Mouse (Mus musculus): ENCODE measurements around the gene Slc34a3. TPM values are rescaled to one million over a fixed set of nuclear protein-coding genes. Genes with fewer than 3 reads are reported as not detected.

Slc34a3 gene
- not detected for polyA plus RNA-seq (2017; shearing (Covaris generic))

GRCm38 (mm10) chr2:25234050-25234449 is at the start of gene Slc34a3:
Slc34a3 (minus strand) TSS chr2:25234364.

GRCm38 (mm10) chr2:25271827-25272511 is 37.8 kb upstream of the Slc34a3 start, which contains the start of the genes Ssna1 and Anapc2:
Ssna1 (minus strand) TSS chr2:25272438.
Anapc2 (plus strand) TSS chr2:25272478.

GRCm38 (mm10) chr2:25262291-25262767 is 28.2 kb upstream of the Slc34a3 start, which contains the start of gene Tprn:
Tprn (plus strand) TSS chr2:25262618.

GRCm38 (mm10) chr2:25255284-25255779 is 21.2 kb upstream of the Slc34a3 start, which contains the start of gene Tmem203:
Tmem203 (plus strand) TSS chr2:25255439.

GRCm38 (mm10) chr2:25246183-25247072 is 12.3 kb upstream of the Slc34a3 start, which contains the start of gene AL732309.1:
AL732309.1 (minus strand) TSS chr2:25246863.

GRCm38 (mm10) chr2:25242101-25242506 is 7.9 kb upstream of the Slc34a3 start, which contains the start of the genes Rnf208 and Cysrt1:
Rnf208 (plus strand) TSS chr2:25242255.
Cysrt1 (minus strand) TSS chr2:25242452.

GRCm38 (mm10) chr2:25236614-25237013 is 2.5 kb upstream of the Slc34a3 start, which contains the start of gene Rnf224:
Rnf224 (minus strand) TSS chr2:25236787.

GRCm38 (mm10) chr2:25224492-25224765 is 9.7 kb downstream of the Slc34a3 start, which contains the start of gene Tubb4b:
Tubb4b (minus strand) TSS chr2:25224702.

GRCm38 (mm10) chr2:25218445-25218844 is 15.7 kb downstream of the Slc34a3 start, which contains the start of gene Fam166a:
Fam166a (plus strand) TSS chr2:25218745.

GRCm38 (mm10) chr2:25214444-25214843 is 19.7 kb downstream of the Slc34a3 start, which contains the start of gene Stpg3:
Stpg3 (minus strand) TSS chr2:25214637.

GRCm38 (mm10) chr2:25211121-25211670 is 23.0 kb downstream of the Slc34a3 start, which contains the start of gene Nelfb:
Nelfb (minus strand) TSS chr2:25211489.

GRCm38 (mm10) chr2:25196172-25196954 is 37.8 kb downstream of the Slc34a3 start, which contains the start of gene Tor4a:
Tor4a (minus strand) TSS chr2:25196886.

GRCm38 (mm10) chr2:25180478-25180903 is 53.7 kb downstream of the Slc34a3 start, which contains the start of gene Nrarp:
Nrarp (plus strand) TSS chr2:25180758.

Other genes starting within 250 kb of the Slc34a3 start
- gene Nsmf, start 180.0 kb downstream of the Slc34a3 start, polyA plus RNA-seq (2017; shearing (Covaris generic)), result 42.1 TPM
- not detected for gene Entpd8, start 154.1 kb downstream of the Slc34a3 start, polyA plus RNA-seq (2017; shearing (Covaris generic))
- gene Noxa1, start 139.2 kb downstream of the Slc34a3 start, polyA plus RNA-seq (2017; shearing (Covaris generic)), result 0.64 TPM
- gene Nrarp, start 53.6 kb downstream of the Slc34a3 start, polyA plus RNA-seq (2017; shearing (Covaris generic)), result 3.9 TPM
- 19.2 TPM for gene Tor4a, start 37.5 kb downstream of the Slc34a3 start, polyA plus RNA-seq (2017; shearing (Covaris generic))
- 82.5 TPM for gene Nelfb, start 22.9 kb downstream of the Slc34a3 start, polyA plus RNA-seq (2017; shearing (Covaris generic))
- not detected for gene Stpg3, start 19.7 kb downstream of the Slc34a3 start, polyA plus RNA-seq (2017; shearing (Covaris generic))
- gene Fam166a, start 15.6 kb downstream of the Slc34a3 start, polyA plus RNA-seq (2017; shearing (Covaris generic)), result not detected
- gene Tubb4b, start 9.7 kb downstream of the Slc34a3 start, polyA plus RNA-seq (2017; shearing (Covaris generic)), result 117 TPM
- gene Rnf224, start 2.4 kb upstream of the Slc34a3 start, polyA plus RNA-seq (2017; shearing (Covaris generic)), result not detected
- gene Rnf208, start 7.9 kb upstream of the Slc34a3 start, polyA plus RNA-seq (2017; shearing (Covaris generic)), result 0.77 TPM
- gene Cysrt1, start 8.1 kb upstream of the Slc34a3 start, polyA plus RNA-seq (2017; shearing (Covaris generic)), result not detected
- 4.9 TPM for gene AL732309.1, start 12.5 kb upstream of the Slc34a3 start, polyA plus RNA-seq (2017; shearing (Covaris generic))
- 19.3 TPM for gene Tmem203, start 21.1 kb upstream of the Slc34a3 start, polyA plus RNA-seq (2017; shearing (Covaris generic))
- 23.1 TPM for gene Tprn, start 28.3 kb upstream of the Slc34a3 start, polyA plus RNA-seq (2017; shearing (Covaris generic))
- 57.7 TPM for gene Ssna1, start 38.1 kb upstream of the Slc34a3 start, polyA plus RNA-seq (2017; shearing (Covaris generic))
- 75.1 TPM for gene Anapc2, start 38.1 kb upstream of the Slc34a3 start, polyA plus RNA-seq (2017; shearing (Covaris generic))
- gene Tmem210, start 53.8 kb upstream of the Slc34a3 start, polyA plus RNA-seq (2017; shearing (Covaris generic)), result not detected
- not detected for gene Lrrc26, start 55.6 kb upstream of the Slc34a3 start, polyA plus RNA-seq (2017; shearing (Covaris generic))
- not detected for gene Grin1, start 84.8 kb upstream of the Slc34a3 start, polyA plus RNA-seq (2017; shearing (Covaris generic))
- 49.9 TPM for gene Man1b1, start 98.0 kb upstream of the Slc34a3 start, polyA plus RNA-seq (2017; shearing (Covaris generic))
- gene Dpp7, start 122.0 kb upstream of the Slc34a3 start, polyA plus RNA-seq (2017; shearing (Covaris generic)), result 20.8 TPM
- gene Uap1l1, start 131.3 kb upstream of the Slc34a3 start, polyA plus RNA-seq (2017; shearing (Covaris generic)), result 27.9 TPM
- 0.80 TPM for gene Sapcd2, start 138.0 kb upstream of the Slc34a3 start, polyA plus RNA-seq (2017; shearing (Covaris generic))
- not detected for gene Entpd2, start 161.5 kb upstream of the Slc34a3 start, polyA plus RNA-seq (2017; shearing (Covaris generic))
- gene Npdc1, start 165.0 kb upstream of the Slc34a3 start, polyA plus RNA-seq (2017; shearing (Covaris generic)), result 4.5 TPM
- gene Fut7, start 188.9 kb upstream of the Slc34a3 start, polyA plus RNA-seq (2017; shearing (Covaris generic)), result 1.6 TPM
- gene Abca2, start 194.3 kb upstream of the Slc34a3 start, polyA plus RNA-seq (2017; shearing (Covaris generic)), result 58.8 TPM
- gene Clic3, start 222.5 kb upstream of the Slc34a3 start, polyA plus RNA-seq (2017; shearing (Covaris generic)), result 3.2 TPM
- gene Paxx, start 226.7 kb upstream of the Slc34a3 start, polyA plus RNA-seq (2017; shearing (Covaris generic)), result 57.3 TPM
- not detected for gene Ptgds, start 235.7 kb upstream of the Slc34a3 start, polyA plus RNA-seq (2017; shearing (Covaris generic))